Mouse (Mus musculus) heart, embryonic 13.5 days (tissue): ENCODE data around the gene Dnajb1. TPM values are rescaled to one million over a fixed set of nuclear protein-coding genes. Genes with fewer than 3 reads are reported as not detected.
"Not testable (repeated sequence)": the region's sequence is repeated elsewhere in the genome, so short reads cannot be mapped to it uniquely, and the experiment has no call there.

Experiments used
- ATAC-seq: fragments of 200-750 bp; cut with Nextera tagmentation; 2 replicates; pipeline ENCODE4 v1.8.0; 2017; ENCODE audit warnings: moderate TSS enrichment; ENCODE audit not compliant: insufficient number of reproducible peaks, low FRiP score, low TSS enrichment; ENCODE audit errors: extremely low read depth
- H3K27ac ChIP-seq: fragments of 300-500 bp; sonication (generic); replicated peaks from 2 replicates; pipeline ENCODE4 v1.5.1; 2015; ENCODE audit warnings: moderate library complexity, mild to moderate bottlenecking, inconsistent platforms
- H3K27me3 ChIP-seq: fragments of 300-500 bp; sonication (generic); replicated peaks from 2 replicates; pipeline ENCODE4 v1.6.1; 2015; ENCODE audit warnings: mild to moderate bottlenecking, inconsistent platforms
- H3K36me3 ChIP-seq: fragments of 300-500 bp; sonication (generic); 2 replicates; pipeline ENCODE4 v1.6.1; 2015; ENCODE audit warnings: mild to moderate bottlenecking, inconsistent platforms
- H3K4me1 ChIP-seq: fragments of 300-500 bp; sonication (generic); 2 replicates; pipeline ENCODE4 v1.6.1; 2015; ENCODE audit warnings: inconsistent platforms
- H3K4me2 ChIP-seq: fragments of 300-500 bp; sonication (generic); 2 replicates; pipeline ENCODE4 v1.6.1; 2015; ENCODE audit warnings: inconsistent platforms, mild to moderate bottlenecking, moderate library complexity
- H3K4me3 ChIP-seq: fragments of 300-500 bp; sonication (generic); 2 replicates; pipeline ENCODE4 v1.5.1; 2015; ENCODE audit warnings: moderate library complexity, mild to moderate bottlenecking, inconsistent platforms
- H3K9ac ChIP-seq: fragments of 300-500 bp; sonication (generic); 2 replicates; pipeline ENCODE4 v1.6.1; 2015; ENCODE audit warnings: inconsistent platforms, mild to moderate bottlenecking, moderate library complexity
- H3K9me3 ChIP-seq: fragments of 300-500 bp; sonication (generic); 2 replicates; pipeline ENCODE4 v1.6.1; 2016; ENCODE audit warnings: inconsistent platforms
- WGBS: fragments of 180-500 bp; shearing (Covaris S2); methylation state at CpG from one replicate; pipeline ENCODE4 v1.1.7; 2015; ENCODE audit warnings: mixed read lengths; 5-methylcytosine and 5-hydroxymethylcytosine counted together
- polyA plus RNA-seq: library from polyadenylated mRNA; unstranded; fragments of >200 nt; fragmentation: Nextera tagmentation; extraction: Ambion mirVana; gene quantifications from 2 replicates; pipeline ENCODE4 v1.2.1, GENCODE M21; 2015

Dnajb1 gene
- polyA plus RNA-seq, 1 experiment from 2014 or later: 41.4 TPM

DNA sequence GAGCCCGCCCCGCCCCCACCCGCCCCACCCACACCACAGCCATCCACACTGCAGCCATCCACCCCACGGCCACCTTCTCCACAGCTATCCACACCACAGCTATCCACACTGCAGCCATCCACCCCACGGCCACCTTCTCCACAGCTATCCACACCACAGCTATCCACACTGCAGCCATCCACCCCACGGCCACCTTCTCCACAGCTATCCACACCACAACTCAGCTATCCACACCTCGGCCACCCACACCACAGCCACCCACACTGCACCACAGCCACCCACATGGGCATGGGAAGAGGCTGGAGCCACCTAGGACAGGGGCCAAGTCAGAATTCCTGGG, 37.0 kb upstream of the Dnajb1 start:
- not testable (repeated sequence) for H3K4me2 ChIP-seq, H3K4me3 ChIP-seq, H3K27me3 ChIP-seq, H3K27ac ChIP-seq, ATAC-seq, H3K9ac ChIP-seq, H3K9me3 ChIP-seq
- Histone ChIP-seq H3K4me1 (peaks cover 52% of the 10 kb centered on the region), H3K36me3 (peaks cover 50% of the 10 kb centered on the region)
- WGBS: 92% methylated on average over 5 of the region's 7 CpGs

DNA sequence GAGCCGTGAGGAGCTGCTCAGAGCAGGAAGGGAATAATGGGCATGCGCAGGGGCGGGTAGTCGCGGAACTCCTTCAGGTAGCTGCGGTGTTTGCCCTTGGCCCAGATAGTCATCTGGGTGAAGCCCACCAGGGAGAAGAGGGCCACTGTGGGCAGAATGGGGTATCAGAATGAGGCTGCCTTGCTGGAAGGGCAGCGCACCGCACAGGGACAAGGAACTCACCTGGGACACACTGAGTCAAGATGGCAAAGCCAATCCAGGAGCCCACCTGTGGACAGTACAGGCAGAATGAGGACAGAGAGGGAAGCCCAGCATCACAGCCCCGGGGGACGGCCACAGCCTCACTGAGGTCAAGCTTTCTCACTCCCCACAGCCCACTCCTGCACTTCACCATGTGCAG, 36.2 kb upstream of the Dnajb1 start:
- H3K4me3 ChIP-seq: no peak overlapping the region
- no peak overlapping the region for H3K4me2 ChIP-seq
- 91% methylated on average over 10 of the region's 10 CpGs for WGBS
- no peak for ATAC-seq
- peaks cover 50% of the 10 kb centered on the region for H3K36me3 ChIP-seq
- no peak overlapping the region for H3K9ac ChIP-seq
- no peaks in the 10 kb centered on the region for H3K27me3 ChIP-seq
- H3K27ac ChIP-seq: no peak overlapping the region
- H3K4me1 ChIP-seq: peaks cover 61% of the 10 kb centered on the region
- no peaks in the 10 kb centered on the region for H3K9me3 ChIP-seq

DNA sequence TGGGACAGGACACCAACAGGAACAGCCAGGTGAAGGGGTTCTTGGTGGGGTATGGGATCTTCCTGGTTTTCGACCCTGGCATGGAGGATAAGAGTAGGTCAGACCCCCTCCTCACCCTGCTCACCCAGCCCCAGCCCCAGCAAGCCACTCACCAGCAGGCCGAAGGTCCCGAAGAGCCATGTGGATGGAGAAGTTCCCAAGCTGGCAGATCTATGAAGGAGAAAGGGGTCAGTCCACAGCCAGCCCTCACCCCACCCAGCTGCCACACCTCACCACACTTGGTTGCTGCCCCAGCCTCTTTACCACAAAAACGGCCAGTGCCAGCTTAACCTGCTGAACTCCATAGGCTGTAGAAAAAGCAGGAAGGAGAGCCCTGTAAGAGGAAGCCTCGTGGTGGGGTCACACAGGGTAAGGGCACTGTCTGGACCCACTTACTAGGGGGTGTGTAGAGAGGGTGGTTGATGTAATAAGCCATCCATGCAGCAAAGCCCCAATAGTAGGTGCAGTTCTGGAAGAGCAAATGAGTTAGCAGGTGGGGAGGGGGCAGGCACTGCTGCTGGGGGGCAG, 35.7 kb upstream of the Dnajb1 start:
- H3K4me1 ChIP-seq: peaks cover 64% of the 10 kb centered on the region
- 86% methylated on average over 5 of the region's 5 CpGs for WGBS
- H3K4me2 ChIP-seq: no peak overlapping the region
- H3K27ac ChIP-seq: no peak overlapping the region
- ATAC-seq: no peak
- 0 out of 2 replicates have a peak overlapping the region, but pooled peaks have one; percentile 50 for H3K9ac ChIP-seq
- peaks cover 50% of the 10 kb centered on the region for H3K36me3 ChIP-seq
- no peaks in the 10 kb centered on the region for H3K9me3 ChIP-seq
- H3K4me3 ChIP-seq: no peak overlapping the region
- no peaks in the 10 kb centered on the region for H3K27me3 ChIP-seq

DNA sequence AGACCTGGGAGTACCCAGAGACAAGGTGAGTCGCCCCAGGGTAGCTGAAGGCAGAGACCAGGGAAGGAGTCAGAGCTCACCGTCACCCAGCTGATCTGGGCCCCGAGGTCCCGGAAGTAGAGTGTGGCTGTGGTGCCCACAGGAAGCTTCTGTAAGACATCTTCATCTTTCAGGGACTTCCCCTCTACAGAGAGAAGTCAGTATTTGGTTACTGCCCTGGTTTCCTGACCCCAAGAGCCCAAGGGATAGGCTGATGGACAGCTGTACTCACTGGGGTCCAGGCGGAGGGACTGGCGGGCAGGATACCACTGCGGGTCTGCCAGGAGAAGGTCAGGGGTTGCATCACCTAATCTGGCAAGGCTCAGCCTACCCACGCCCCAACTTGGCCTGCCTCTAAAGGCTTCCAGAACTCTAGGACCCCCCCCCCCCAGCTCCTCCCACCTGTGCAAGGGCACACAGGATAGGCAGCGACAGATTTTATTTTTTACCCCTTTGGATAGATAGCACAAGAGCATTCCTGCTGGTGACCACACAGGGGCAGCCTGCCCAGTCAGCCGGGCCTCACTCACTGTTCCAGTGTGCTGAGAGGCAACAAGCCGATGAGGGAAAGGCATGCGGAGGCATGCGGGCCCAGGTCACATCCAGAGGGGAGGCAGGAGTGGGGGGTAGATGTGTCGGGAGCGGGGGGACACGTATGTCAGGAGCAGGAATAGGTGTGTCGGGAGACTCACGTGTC, 34.7 kb upstream of the Dnajb1 start:
- H3K9me3 ChIP-seq: no peaks in the 10 kb centered on the region
- no peak overlapping the region for H3K4me3 ChIP-seq
- no peaks in the 10 kb centered on the region for H3K27me3 ChIP-seq
- H3K27ac ChIP-seq: peak overlapping the region; percentile 98
- 0 out of 2 replicates have a peak, but pooled peaks have one; percentile 7 for ATAC-seq
- H3K4me1 ChIP-seq: peaks cover 62% of the 10 kb centered on the region
- whole genome bisulfite sequencing: 67% methylated on average over 18 of the region's 18 CpGs
- H3K36me3 ChIP-seq: peaks cover 50% of the 10 kb centered on the region
- no peak overlapping the region for H3K4me2 ChIP-seq
- H3K9ac ChIP-seq: peak overlapping the region; percentile 66; the same call in 1 of the 2 replicates

DNA sequence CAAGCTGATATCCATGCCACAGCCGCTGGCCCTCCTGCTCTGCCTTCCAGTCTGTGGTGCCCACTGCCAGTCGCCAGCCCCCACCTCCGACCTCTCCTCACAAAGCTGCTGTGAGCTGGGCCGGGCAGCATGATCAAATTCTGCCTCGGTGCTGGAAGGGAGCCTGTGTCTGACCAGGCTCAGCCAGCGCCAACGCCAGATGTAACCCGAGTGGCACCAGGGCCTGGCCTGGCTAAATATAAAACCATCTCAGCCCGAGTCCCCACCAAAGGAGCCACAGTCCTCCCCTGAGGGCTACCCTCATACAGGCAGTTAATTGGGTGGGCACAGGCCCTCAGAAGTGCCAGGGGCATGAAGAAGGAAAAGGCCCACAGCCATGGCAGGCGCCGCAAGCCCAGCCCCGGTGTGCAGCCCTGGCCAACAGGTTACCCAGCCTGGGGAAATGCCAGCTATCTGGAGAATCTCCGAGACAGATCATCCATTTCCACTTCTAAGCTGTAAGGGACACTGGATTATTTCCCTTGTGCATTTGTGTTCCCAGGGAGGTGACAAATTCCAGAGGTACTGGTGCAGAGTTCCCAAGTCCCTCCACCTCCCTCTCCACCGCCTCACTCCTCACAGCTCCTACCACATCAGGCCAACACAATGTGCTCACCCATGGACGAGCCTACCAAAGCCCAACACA, 33.2 kb upstream of the Dnajb1 start:
- Histone ChIP-seq H3K9ac (peak overlapping the region; percentile 67), H3K36me3 (peaks cover 42% of the 10 kb centered on the region), H3K4me2 (peak overlapping the region; percentile 16; the same call in 1 of the 2 replicates), H3K27me3 (no peaks in the 10 kb centered on the region), H3K9me3 (no peaks in the 10 kb centered on the region), H3K4me3 (no peak overlapping the region), H3K27ac (peak overlapping the region; percentile 98), H3K4me1 (peaks cover 66% of the 10 kb centered on the region)
- 70% methylated on average over 15 of the region's 15 CpGs for WGBS
- ATAC-seq: no peak

DNA sequence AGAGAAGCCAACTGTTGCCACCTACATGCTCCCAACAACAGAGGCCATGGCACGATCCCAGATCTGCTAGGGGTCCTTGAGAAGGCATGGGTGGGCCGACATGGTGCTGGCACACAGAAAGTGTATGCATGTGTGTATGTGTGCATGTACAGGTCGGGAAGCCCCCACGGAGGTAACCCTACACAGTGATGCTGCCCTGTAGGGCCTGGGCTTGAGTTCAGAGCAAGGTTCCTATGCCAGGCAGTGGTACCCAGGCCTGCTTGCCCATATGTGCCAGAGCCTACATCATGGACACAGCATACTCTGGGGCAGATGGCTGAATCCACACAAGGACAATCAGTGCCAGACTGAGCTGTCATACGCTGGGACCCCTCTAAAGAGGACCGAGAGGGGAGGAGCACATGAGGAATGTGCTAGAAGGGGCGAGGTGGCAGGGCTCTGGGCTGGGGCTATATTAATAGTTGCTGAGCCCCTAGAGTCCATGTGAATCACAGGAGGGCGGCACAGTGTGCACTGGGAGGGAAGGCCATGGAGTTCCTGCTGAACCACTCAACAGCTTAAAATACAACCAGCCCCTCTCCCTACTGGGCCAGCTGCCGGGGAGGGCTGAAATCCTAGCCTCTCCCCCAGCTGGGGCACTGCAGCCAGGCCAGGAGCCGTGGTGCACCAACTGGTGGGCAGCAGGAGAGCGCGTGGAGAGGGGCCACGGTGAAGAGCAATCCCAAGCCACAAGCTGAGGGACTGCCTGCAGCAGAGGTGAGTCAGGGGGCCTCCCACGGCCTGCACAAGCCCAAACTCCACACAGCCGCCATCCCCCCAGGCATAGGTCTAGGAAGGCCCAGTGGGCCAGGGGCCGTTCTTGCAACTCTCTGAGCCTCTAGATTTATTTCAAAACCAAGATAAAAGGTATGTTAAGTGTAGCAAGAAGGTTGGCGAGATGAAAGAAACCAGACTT, 32.2 kb upstream of the Dnajb1 start:
- H3K9ac ChIP-seq: peak overlapping the region; percentile 78
- no peaks in the 10 kb centered on the region for H3K27me3 ChIP-seq
- peak overlapping the region; percentile 25 for H3K4me3 ChIP-seq
- WGBS: 45% methylated on average over 17 of the region's 17 CpGs
- peak overlapping the region; percentile 98 for H3K27ac ChIP-seq
- H3K4me1 ChIP-seq: peaks cover 75% of the 10 kb centered on the region
- ATAC-seq: no peak
- no peaks in the 10 kb centered on the region for H3K9me3 ChIP-seq
- H3K4me2 ChIP-seq: peak overlapping the region; percentile 56
- peaks cover 39% of the 10 kb centered on the region for H3K36me3 ChIP-seq

DNA sequence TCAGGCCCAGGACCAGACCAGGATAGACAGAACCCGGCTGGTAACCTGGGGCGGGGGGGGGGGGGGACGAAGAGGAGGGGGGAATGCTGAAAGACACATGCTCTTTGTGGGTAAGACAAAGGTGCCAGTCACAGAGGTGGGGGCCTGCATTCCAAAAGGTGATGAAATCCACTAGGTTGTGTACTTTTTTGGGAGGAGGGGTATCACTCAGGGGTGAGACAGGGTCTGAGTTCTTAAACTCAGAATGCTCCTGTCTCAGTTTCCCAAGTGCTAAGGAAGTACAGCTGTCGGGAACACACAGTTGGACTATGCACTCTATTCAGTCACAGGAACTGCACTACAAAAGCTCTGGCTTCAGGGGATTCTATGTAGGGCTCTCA, 31.5 kb upstream of the Dnajb1 start:
- Histone ChIP-seq H3K27ac (peak overlapping the region; percentile 98), H3K9me3 (no peaks in the 10 kb centered on the region), H3K9ac (peak overlapping the region; percentile 78), H3K27me3 (no peaks in the 10 kb centered on the region), H3K4me2 (peak overlapping the region; percentile 56), H3K36me3 (peaks cover 34% of the 10 kb centered on the region), H3K4me3 (peak overlapping the region; percentile 25), H3K4me1 (peaks cover 81% of the 10 kb centered on the region)
- 36% methylated on average over 2 of the region's 4 CpGs for whole genome bisulfite sequencing
- no peak for ATAC-seq

DNA sequence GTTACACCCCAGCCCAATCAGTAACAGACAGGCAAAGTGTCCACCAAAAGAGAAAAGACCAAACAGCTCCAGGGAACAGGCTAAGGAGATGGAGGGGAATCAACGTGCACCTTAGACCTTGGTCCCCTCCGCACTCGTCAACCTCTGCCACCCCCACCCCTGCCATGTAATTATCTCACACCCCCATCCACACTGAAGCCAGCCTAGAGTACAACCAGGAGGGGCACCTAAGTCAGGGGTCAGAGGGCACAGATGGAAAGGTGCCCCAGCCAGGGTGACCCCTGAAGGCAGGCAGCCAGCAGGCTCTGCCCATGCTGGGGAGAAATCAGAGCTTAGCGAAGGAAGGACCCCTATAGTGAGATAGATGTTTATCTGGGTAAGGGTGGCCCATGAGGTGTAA, 31.1 kb upstream of the Dnajb1 start:
- Histone ChIP-seq H3K27ac (peak overlapping the region; percentile 98), H3K4me3 (0 out of 2 replicates have a peak overlapping the region, but pooled peaks have one; percentile 25), H3K4me1 (peaks cover 84% of the 10 kb centered on the region), H3K36me3 (peaks cover 30% of the 10 kb centered on the region), H3K27me3 (no peaks in the 10 kb centered on the region), H3K4me2 (peak overlapping the region; percentile 56), H3K9ac (peak overlapping the region; percentile 78), H3K9me3 (no peaks in the 10 kb centered on the region)
- ATAC-seq: no peak
- 48% methylated on average over 4 of the region's 4 CpGs for WGBS

DNA sequence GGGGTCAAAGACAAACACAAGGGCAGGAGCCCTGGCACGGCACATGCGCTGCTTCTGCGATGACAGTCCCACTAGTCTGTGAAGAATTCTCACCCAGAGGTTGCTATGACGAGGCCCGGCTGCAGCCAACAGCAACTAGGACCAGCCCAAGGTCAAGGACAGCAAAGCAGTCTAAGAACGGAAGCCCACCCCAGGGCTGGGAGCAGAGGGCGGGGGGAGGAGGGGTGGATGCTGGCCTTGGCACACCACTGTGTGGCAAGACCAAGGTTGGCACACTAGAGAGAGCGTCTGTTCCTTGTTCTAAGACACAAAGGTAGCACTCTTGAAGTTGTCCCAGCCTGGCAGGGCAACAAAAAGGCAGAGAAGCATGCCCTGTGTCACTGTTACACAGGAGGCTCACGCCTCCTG, 30.6 kb upstream of the Dnajb1 start:
- no peak for ATAC-seq
- H3K4me1 ChIP-seq: peaks cover 88% of the 10 kb centered on the region
- WGBS: 28% methylated on average over 9 of the region's 9 CpGs
- peak overlapping the region; percentile 56 for H3K4me2 ChIP-seq
- peak overlapping the region; percentile 78 for H3K9ac ChIP-seq
- H3K4me3 ChIP-seq: no peak overlapping the region
- H3K9me3 ChIP-seq: no peaks in the 10 kb centered on the region
- no peaks in the 10 kb centered on the region for H3K27me3 ChIP-seq
- H3K27ac ChIP-seq: peak overlapping the region; percentile 98
- peaks cover 25% of the 10 kb centered on the region for H3K36me3 ChIP-seq

DNA sequence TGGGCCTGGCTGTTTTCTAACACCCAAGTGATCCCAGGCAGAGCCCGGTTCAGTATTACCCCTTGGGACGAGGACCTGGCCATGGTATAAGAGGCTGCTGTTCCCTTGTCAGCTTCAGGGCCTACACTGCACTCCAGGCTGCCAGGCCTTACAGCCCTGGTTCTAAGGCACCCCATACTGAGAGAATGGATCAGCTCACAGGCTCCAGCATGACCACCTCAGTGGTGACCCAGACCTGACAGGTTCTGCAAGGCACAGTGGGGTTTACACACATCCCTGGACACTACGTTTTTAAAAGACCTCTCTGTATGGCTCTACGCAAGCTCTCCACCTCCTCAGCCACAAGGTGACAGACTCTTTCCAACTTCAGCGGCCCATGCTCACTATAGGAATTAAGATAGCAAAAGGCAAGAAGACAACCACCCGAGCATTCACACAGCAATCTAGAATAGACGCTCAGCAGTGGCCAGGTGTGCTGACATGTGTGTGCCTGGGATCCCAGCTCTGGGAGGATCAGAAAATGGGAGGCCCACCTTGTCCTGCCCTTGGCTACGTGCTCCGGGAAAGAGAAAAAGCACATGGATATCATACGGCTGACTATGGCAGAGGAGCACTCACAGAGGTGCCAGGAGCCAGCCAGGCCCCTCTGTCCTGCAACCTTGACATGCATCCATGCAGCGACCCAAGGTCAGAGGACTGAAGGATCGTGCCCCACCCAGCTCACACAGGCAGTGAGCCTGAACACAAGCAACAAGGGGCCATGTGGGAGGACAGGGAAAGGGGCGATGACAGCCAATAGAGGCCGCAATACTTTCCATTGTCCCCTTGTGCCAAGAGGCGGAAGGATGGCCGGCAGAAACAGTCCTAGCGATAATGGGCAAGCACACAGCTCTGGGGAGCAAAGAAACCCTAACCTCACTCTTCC, 29.6 kb upstream of the Dnajb1 start:
- Histone ChIP-seq H3K9me3 (no peaks in the 10 kb centered on the region), H3K36me3 (peaks cover 17% of the 10 kb centered on the region), H3K4me2 (peak overlapping the region; percentile 35), H3K27me3 (no peaks in the 10 kb centered on the region), H3K27ac (peak overlapping the region; percentile 98), H3K4me3 (no peak overlapping the region), H3K9ac (peak overlapping the region; percentile 73), H3K4me1 (peaks cover 91% of the 10 kb centered on the region)
- WGBS: 46% methylated on average over 17 of the region's 17 CpGs
- ATAC-seq: no peak
